Mouse (Mus musculus) T-helper 1 cell (primary cell): Measurements from ENCODE around the gene Adcy2.

Experiments used
- in situ Hi-C: fragments of 300-600 bp; cut with MboI, MseI; formaldehyde crosslinking; loops from one replicate; pipeline ENCODE4 v1.15.1; 2025; ENCODE audit warnings: high pct_unique_total_duplicates

The Adcy2 gene

GRCm38 (mm10) chr13:68998918-68999801 lies at the start of gene Adcy2:
TSS of gene Adcy2 (minus strand) at chr13:68999541.
- in situ Hi-C loops, result no loop called here

- in situ Hi-C loops, result no loop called here
Observed at GRCm38 (mm10) chr13:69036991-69037597, 37.8 kb upstream of the Adcy2 start.

- in situ Hi-C loops, result no loop called here
Observed at GRCm38 (mm10) chr13:69034621-69035020, 35.3 kb upstream of the Adcy2 start.

GRCm38 (mm10) chr13:69033532-69033931 lies 34.2 kb upstream of the Adcy2 start:
- in situ Hi-C loops, result no loop called here

- in situ Hi-C loops, result no loop called here
Observed at GRCm38 (mm10) chr13:69029078-69029757, 29.9 kb upstream of the Adcy2 start.

- in situ Hi-C loops, result loop anchor here (25.0 kb wide), 1 partner anchor 637 kb away; no protein-coding TSS in a partner anchor
Observed at GRCm38 (mm10) chr13:69024964-69025363, 25.6 kb upstream of the Adcy2 start.

GRCm38 (mm10) chr13:69023239-69023638 lies 23.9 kb upstream of the Adcy2 start:
- in situ Hi-C loops, result loop anchor here (25.0 kb wide), 1 partner anchor 639 kb away; no protein-coding TSS in a partner anchor

- in situ Hi-C loops, result loop anchor here (25.0 kb wide), 1 partner anchor 642 kb away; no protein-coding TSS in a partner anchor
Observed at GRCm38 (mm10) chr13:69020574-69020973, 21.2 kb upstream of the Adcy2 start.

GRCm38 (mm10) chr13:69006915-69007314 lies 7.6 kb upstream of the Adcy2 start:
- in situ Hi-C loops, result loop anchor here (25.0 kb wide), 1 partner anchor 655 kb away; no protein-coding TSS in a partner anchor

GRCm38 (mm10) chr13:69006091-69006490 lies 6.8 kb upstream of the Adcy2 start:
- in situ Hi-C loops, result loop anchor here (25.0 kb wide), 1 partner anchor 656 kb away; no protein-coding TSS in a partner anchor

- in situ Hi-C loops, result loop anchor here (25.0 kb wide), 1 partner anchor 658 kb away; no protein-coding TSS in a partner anchor
Observed at GRCm38 (mm10) chr13:69004406-69004805, 5.1 kb upstream of the Adcy2 start.

GRCm38 (mm10) chr13:69002631-69003030 lies 3.3 kb upstream of the Adcy2 start:
- in situ Hi-C loops, result loop anchor here (25.0 kb wide), 1 partner anchor 660 kb away; no protein-coding TSS in a partner anchor

GRCm38 (mm10) chr13:69002173-69002572 lies 2.8 kb upstream of the Adcy2 start:
- in situ Hi-C loops, result loop anchor here (25.0 kb wide), 1 partner anchor 660 kb away; no protein-coding TSS in a partner anchor

GRCm38 (mm10) chr13:68999826-69000225 lies 485 bp upstream of the Adcy2 start:
- in situ Hi-C loops, result loop anchor here (25.0 kb wide), 1 partner anchor 662 kb away; no protein-coding TSS in a partner anchor

- in situ Hi-C loops, result no loop called here
Observed at GRCm38 (mm10) chr13:68998558-68998917, 803 bp downstream of the Adcy2 start.

GRCm38 (mm10) chr13:68997821-68998551 lies 1.4 kb downstream of the Adcy2 start:
- in situ Hi-C loops, result no loop called here

GRCm38 (mm10) chr13:68997386-68997785 lies 2.0 kb downstream of the Adcy2 start:
- in situ Hi-C loops, result no loop called here

- in situ Hi-C loops, result no loop called here
Observed at GRCm38 (mm10) chr13:68996661-68997060, 2.7 kb downstream of the Adcy2 start.

- in situ Hi-C loops, result no loop called here
Observed at GRCm38 (mm10) chr13:68985789-68986188, 13.6 kb downstream of the Adcy2 start.

- in situ Hi-C loops, result no loop called here
Observed at GRCm38 (mm10) chr13:68984000-68984399, 15.3 kb downstream of the Adcy2 start.

- in situ Hi-C loops, result no loop called here
Observed at GRCm38 (mm10) chr13:68981048-68981447, 18.3 kb downstream of the Adcy2 start.
